Mouse (Mus musculus): ENCODE measurements around the gene Sall4. TPM values are rescaled to one million over a fixed set of nuclear protein-coding genes. Genes with fewer than 3 reads are reported as not detected.

The Sall4 gene
- polyA plus RNA-seq, 1 experiment: 0.28 TPM

DNA sequence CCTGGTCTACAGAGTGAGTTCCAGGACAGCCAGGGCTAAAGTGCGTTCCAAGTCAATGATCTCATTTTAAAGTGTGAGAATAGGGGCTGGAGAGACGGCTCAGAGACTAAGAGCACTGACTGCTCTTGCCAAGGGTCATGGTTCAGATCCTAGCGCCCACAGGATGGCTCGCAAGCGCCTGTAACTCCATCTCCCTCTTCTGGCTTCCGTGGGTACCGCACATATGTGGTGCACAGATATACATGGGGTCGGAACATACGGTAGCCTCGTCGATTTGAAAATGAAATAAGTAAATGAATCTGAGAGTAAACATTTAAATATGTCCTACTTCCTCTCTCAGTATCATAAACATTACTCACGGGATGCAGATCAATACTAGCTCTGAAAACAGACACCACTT, 38.0 kb downstream of the Sall4 start:
- no peak overlapping the region for H3K4me3 ChIP-seq (replicated peaks; ENCODE audit: insufficient read depth, low read depth, low read length)
- WGBS: 86% methylated on average over 12 of the region's 12 CpGs
- no peak for DNase-seq
- TF ChIP-seq POLR2A (IDR thresholded peaks at IDR 0.05; ENCODE audit: borderline replicate concordance, insufficient read depth, low read length): no peak
- TF ChIP-seq CTCF (IDR thresholded peaks at IDR 0.05; ENCODE audit: borderline replicate concordance, insufficient read depth, low read depth, low read length): 0 out of 2 replicates have a peak, but pooled peaks have one; percentile 4
- H3K27ac ChIP-seq (ENCODE audit: insufficient read depth, low read length): no peak overlapping the region
- H3K27me3 ChIP-seq (ENCODE audit: control insufficient read depth, insufficient read depth, low read length): no peaks in the 10 kb centered on the region
- H3K4me1 ChIP-seq (ENCODE audit: control insufficient read depth, insufficient read depth, low read length): peaks cover 24% of the 10 kb centered on the region

- WGBS: 38% methylated on average over 12 of the region's 12 CpGs
- no peaks in the 10 kb centered on the region for H3K27me3 ChIP-seq (ENCODE audit: control insufficient read depth, insufficient read depth, low read length)
- no peak for DNase-seq
- peaks cover 18% of the 10 kb centered on the region for H3K4me1 ChIP-seq (ENCODE audit: control insufficient read depth, insufficient read depth, low read length)
- TF ChIP-seq CTCF (IDR thresholded peaks at IDR 0.05; ENCODE audit: borderline replicate concordance, insufficient read depth, low read depth, low read length): no peak
- TF ChIP-seq POLR2A (IDR thresholded peaks at IDR 0.05; ENCODE audit: borderline replicate concordance, insufficient read depth, low read length): no peak
- no peak overlapping the region for H3K27ac ChIP-seq (ENCODE audit: insufficient read depth, low read length)
- H3K4me3 ChIP-seq (replicated peaks; ENCODE audit: insufficient read depth, low read depth, low read length): no peak overlapping the region
Observed at GRCm38 (mm10) chr2:168728045-168728444, 39.7 kb downstream of the Sall4 start.

GRCm38 (mm10) chr2:168726007-168726406, 41.7 kb downstream of the Sall4 start:
- H3K27me3 ChIP-seq (ENCODE audit: control insufficient read depth, insufficient read depth, low read length): no peaks in the 10 kb centered on the region
- no peak overlapping the region for H3K27ac ChIP-seq (ENCODE audit: insufficient read depth, low read length)
- H3K4me3 ChIP-seq (replicated peaks; ENCODE audit: insufficient read depth, low read depth, low read length): no peak overlapping the region
- 23% methylated on average over 6 of the region's 6 CpGs for WGBS
- DNase-seq: no peak
- H3K4me1 ChIP-seq (ENCODE audit: control insufficient read depth, insufficient read depth, low read length): peaks cover 21% of the 10 kb centered on the region
- no peak for TF ChIP-seq CTCF (IDR thresholded peaks at IDR 0.05; ENCODE audit: borderline replicate concordance, insufficient read depth, low read depth, low read length)
- no peak for TF ChIP-seq POLR2A (IDR thresholded peaks at IDR 0.05; ENCODE audit: borderline replicate concordance, insufficient read depth, low read length)

- Histone ChIP-seq H3K27ac (ENCODE audit: insufficient read depth, low read length) (no peak overlapping the region; the same call in 1 of the 2 replicates), H3K4me1 (ENCODE audit: control insufficient read depth, insufficient read depth, low read length) (peaks cover 31% of the 10 kb centered on the region), H3K27me3 (ENCODE audit: control insufficient read depth, insufficient read depth, low read length) (no peaks in the 10 kb centered on the region), H3K4me3 (replicated peaks; ENCODE audit: insufficient read depth, low read depth, low read length) (no peak overlapping the region)
- 15% methylated on average over 14 of the region's 14 CpGs for WGBS
- TF ChIP-seq POLR2A (IDR thresholded peaks at IDR 0.05; ENCODE audit: borderline replicate concordance, insufficient read depth, low read length): no peak
- no peak for TF ChIP-seq CTCF (IDR thresholded peaks at IDR 0.05; ENCODE audit: borderline replicate concordance, insufficient read depth, low read depth, low read length)
- DNase-seq: peak; percentile 64 to 76
Observed at GRCm38 (mm10) chr2:168721313-168721712, 46.4 kb downstream of the Sall4 start.

GRCm38 (mm10) chr2:168719742-168720141, 48.0 kb downstream of the Sall4 start:
- H3K4me1 ChIP-seq (ENCODE audit: control insufficient read depth, insufficient read depth, low read length): peaks cover 27% of the 10 kb centered on the region
- DNase-seq: no peak
- no peaks in the 10 kb centered on the region for H3K27me3 ChIP-seq (ENCODE audit: control insufficient read depth, insufficient read depth, low read length)
- H3K27ac ChIP-seq (ENCODE audit: insufficient read depth, low read length): no peak overlapping the region
- no peak for TF ChIP-seq POLR2A (IDR thresholded peaks at IDR 0.05; ENCODE audit: borderline replicate concordance, insufficient read depth, low read length)
- TF ChIP-seq CTCF (IDR thresholded peaks at IDR 0.05; ENCODE audit: borderline replicate concordance, insufficient read depth, low read depth, low read length): no peak
- no peak overlapping the region for H3K4me3 ChIP-seq (replicated peaks; ENCODE audit: insufficient read depth, low read depth, low read length)
- WGBS: 77% methylated on average over 4 of the region's 4 CpGs

DNA sequence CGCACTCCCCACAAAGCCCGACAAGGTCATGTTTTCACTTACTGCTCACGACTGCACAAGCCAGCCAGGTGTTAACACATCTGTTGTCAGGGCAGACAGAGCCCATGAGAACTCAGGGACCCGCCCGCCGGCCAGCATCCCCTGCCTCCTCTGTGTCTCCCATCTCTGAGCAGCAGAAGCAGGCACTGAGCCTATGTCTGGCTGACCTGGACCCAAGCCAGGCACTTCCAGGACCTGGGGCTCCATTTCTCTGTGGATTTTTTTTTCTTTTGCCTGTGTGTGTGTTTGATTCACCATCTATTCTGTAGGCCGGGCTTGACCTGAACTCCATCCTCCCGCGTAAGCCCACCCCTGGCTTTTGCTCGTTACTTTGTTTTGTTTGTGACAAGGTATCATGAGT, 49.0 kb downstream of the Sall4 start:
- DNase-seq: peak; percentile 50 to 54
- Histone ChIP-seq H3K27ac (ENCODE audit: insufficient read depth, low read length) (no peak overlapping the region), H3K4me3 (replicated peaks; ENCODE audit: insufficient read depth, low read depth, low read length) (no peak overlapping the region), H3K27me3 (ENCODE audit: control insufficient read depth, insufficient read depth, low read length) (no peaks in the 10 kb centered on the region), H3K4me1 (ENCODE audit: control insufficient read depth, insufficient read depth, low read length) (peaks cover 32% of the 10 kb centered on the region)
- 51% methylated on average over 10 of the region's 10 CpGs for WGBS
- no peak for TF ChIP-seq POLR2A (IDR thresholded peaks at IDR 0.05; ENCODE audit: borderline replicate concordance, insufficient read depth, low read length)
- TF ChIP-seq CTCF (IDR thresholded peaks at IDR 0.05; ENCODE audit: borderline replicate concordance, insufficient read depth, low read depth, low read length): no peak

DNA sequence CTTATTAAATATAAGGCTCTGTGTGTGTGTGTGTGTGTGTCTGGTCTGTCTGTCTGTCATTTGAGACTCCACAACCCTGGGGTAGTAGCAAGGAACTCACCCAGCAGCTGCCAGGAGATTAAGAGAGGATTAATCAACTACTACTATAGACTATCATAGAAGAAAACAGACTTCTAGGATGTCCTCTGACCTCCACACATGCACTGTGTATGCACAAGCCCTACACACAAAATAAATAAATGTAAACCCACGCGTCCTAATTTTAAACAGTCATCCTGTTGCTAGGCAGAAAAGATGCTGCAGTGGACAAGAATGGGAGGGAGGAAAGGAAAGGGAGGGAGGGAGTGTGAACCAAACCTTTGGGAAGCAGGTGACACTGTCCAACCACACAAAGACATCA, 49.5 kb downstream of the Sall4 start:
- Histone ChIP-seq H3K27ac (ENCODE audit: insufficient read depth, low read length) (no peak overlapping the region), H3K4me3 (replicated peaks; ENCODE audit: insufficient read depth, low read depth, low read length) (no peak overlapping the region), H3K4me1 (ENCODE audit: control insufficient read depth, insufficient read depth, low read length) (peaks cover 33% of the 10 kb centered on the region), H3K27me3 (ENCODE audit: control insufficient read depth, insufficient read depth, low read length) (no peaks in the 10 kb centered on the region)
- WGBS: 87% methylated on average over 2 of the region's 2 CpGs
- TF ChIP-seq POLR2A (IDR thresholded peaks at IDR 0.05; ENCODE audit: borderline replicate concordance, insufficient read depth, low read length) (no peak), CTCF (IDR thresholded peaks at IDR 0.05; ENCODE audit: borderline replicate concordance, insufficient read depth, low read depth, low read length) (no peak)
- no peak for DNase-seq

DNA sequence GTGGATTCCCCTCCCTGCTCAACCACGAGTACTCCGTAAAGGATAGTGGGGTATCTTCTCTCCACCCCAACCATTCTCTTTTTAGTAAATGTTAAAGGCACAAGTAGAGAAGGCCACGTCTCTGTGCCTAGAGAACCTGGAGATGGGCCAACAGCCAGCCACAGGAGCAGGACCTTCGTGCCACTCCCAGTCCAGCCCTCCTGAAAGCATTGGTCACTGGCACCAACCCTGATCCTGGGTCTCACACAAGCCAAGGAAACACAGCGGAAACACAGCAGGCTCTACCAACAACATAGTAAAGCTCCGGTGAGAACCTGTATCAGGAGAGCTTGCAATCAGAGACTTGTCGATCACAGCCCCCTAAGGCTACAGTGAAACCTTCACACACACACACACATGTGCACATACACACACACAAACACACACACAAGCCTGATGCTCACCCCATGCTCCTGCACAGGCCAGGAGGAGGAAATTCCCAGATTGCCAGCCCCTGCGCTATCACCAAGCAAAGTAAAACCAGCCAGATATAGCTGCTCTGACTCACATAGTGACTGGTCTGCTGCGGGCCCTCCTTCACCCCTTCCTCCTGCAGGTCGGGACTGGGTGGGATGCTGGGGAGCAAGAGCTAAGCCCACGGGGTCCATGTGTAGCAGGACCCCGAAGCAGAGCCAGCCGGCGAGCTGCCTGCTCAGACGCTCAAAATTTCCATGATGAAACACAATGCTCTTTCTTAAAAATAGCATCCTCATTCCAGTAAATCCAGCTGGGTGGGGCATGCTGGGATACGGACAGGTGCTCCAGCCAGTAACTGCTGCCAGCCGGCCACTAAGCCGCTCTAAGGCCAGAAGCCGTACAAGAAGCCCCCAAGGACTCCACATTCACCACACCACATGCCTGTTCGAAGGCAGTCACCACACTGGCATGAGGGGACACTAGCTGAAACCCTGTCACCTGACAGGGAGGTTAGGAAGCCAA, 55.3 kb downstream of the Sall4 start:
- Histone ChIP-seq H3K27me3 (ENCODE audit: control insufficient read depth, insufficient read depth, low read length) (no peaks in the 10 kb centered on the region), H3K4me1 (ENCODE audit: control insufficient read depth, insufficient read depth, low read length) (peaks cover 27% of the 10 kb centered on the region), H3K4me3 (replicated peaks; ENCODE audit: insufficient read depth, low read depth, low read length) (peak overlapping the region; percentile 16), H3K27ac (ENCODE audit: insufficient read depth, low read length) (peak overlapping the region; percentile 29)
- WGBS: 15% methylated on average over 20 of the region's 20 CpGs
- TF ChIP-seq CTCF (IDR thresholded peaks at IDR 0.05; ENCODE audit: borderline replicate concordance, insufficient read depth, low read depth, low read length) (no peak), POLR2A (IDR thresholded peaks at IDR 0.05; ENCODE audit: borderline replicate concordance, insufficient read depth, low read length) (no peak)
- peak; percentile 51 to 52 for DNase-seq

All from cerebellum, adult 2 months (tissue).